Mouse (Mus musculus) neural tube, embryonic 15.5 days (tissue): Measurements from ENCODE around the gene Hspa5. TPM values are rescaled to one million over a fixed set of nuclear protein-coding genes. Genes with fewer than 3 reads are reported as not detected.
"Not testable (repeated sequence)": the region's sequence is repeated elsewhere in the genome, so short reads cannot be mapped to it uniquely, and the experiment has no call there.

Experiments used
- ATAC-seq: fragments of 200-750 bp; cut with Nextera tagmentation; 2 replicates; pipeline ENCODE4 v1.8.0; 2017; ENCODE audit warnings: mild to moderate bottlenecking, moderate TSS enrichment, moderate library complexity; ENCODE audit not compliant: low FRiP score
- H3K27ac ChIP-seq: fragments of 300-500 bp; sonication (generic); replicated peaks from 2 replicates; pipeline ENCODE4 v1.5.1; 2015; ENCODE audit warnings: mild to moderate bottlenecking, inconsistent platforms
- H3K27me3 ChIP-seq: fragments of 300-500 bp; sonication (generic); replicated peaks from 2 replicates; pipeline ENCODE4 v1.6.1; 2015; ENCODE audit warnings: inconsistent platforms
- H3K36me3 ChIP-seq: fragments of 300-500 bp; sonication (generic); 2 replicates; pipeline ENCODE4 v1.6.1; 2015; ENCODE audit warnings: inconsistent platforms
- H3K4me1 ChIP-seq: fragments of 300-500 bp; sonication (generic); 2 replicates; pipeline ENCODE4 v1.6.1; 2015; ENCODE audit warnings: inconsistent platforms
- H3K4me2 ChIP-seq: fragments of 300-500 bp; sonication (generic); 2 replicates; pipeline ENCODE4 v1.6.1; 2015; ENCODE audit warnings: inconsistent platforms, mild to moderate bottlenecking, moderate library complexity
- H3K4me3 ChIP-seq: fragments of 300-500 bp; sonication (generic); replicated peaks from 2 replicates; pipeline ENCODE4 v1.5.1; 2015; ENCODE audit warnings: mild to moderate bottlenecking, inconsistent platforms
- H3K9ac ChIP-seq: fragments of 300-500 bp; sonication (generic); replicated peaks from 2 replicates; pipeline ENCODE4 v1.6.1; 2015; ENCODE audit warnings: mild to moderate bottlenecking, inconsistent platforms
- H3K9me3 ChIP-seq: fragments of 300-500 bp; sonication (generic); replicated peaks from 2 replicates; pipeline ENCODE4 v1.6.1; 2016; ENCODE audit warnings: inconsistent platforms
- WGBS: fragments of 180-500 bp; shearing (Covaris S2); methylation state at CpG from one replicate; pipeline ENCODE4 v1.1.7; 2015; ENCODE audit warnings: mixed read lengths; 5-methylcytosine and 5-hydroxymethylcytosine counted together
- polyA plus RNA-seq: library from polyadenylated mRNA; unstranded; fragments of >200 nt; fragmentation: Nextera tagmentation; extraction: Ambion mirVana; gene quantifications from 2 replicates; pipeline ENCODE4 v1.2.1, GENCODE M21; 2015

Gene Hspa5
- polyA plus RNA-seq, 1 experiment from 2014 or later = 475 TPM

GRCm38 (mm10) chr2:34810775-34811174 lies 39.0 kb downstream of the Hspa5 start:
- WGBS = 95% methylated on average over 3 of the region's 3 CpGs
- H3K36me3 ChIP-seq = peaks cover 49% of the 10 kb centered on the region
- no peak for ATAC-seq
- no peak overlapping the region for H3K4me3 ChIP-seq
- no peak overlapping the region for H3K9ac ChIP-seq
- no peak overlapping the region for H3K4me2 ChIP-seq
- no peaks in the 10 kb centered on the region for H3K9me3 ChIP-seq
- no peaks in the 10 kb centered on the region for H3K27me3 ChIP-seq
- peaks cover under 1% of the 10 kb centered on the region; the same call in 1 of the 2 replicates for H3K4me1 ChIP-seq
- H3K27ac ChIP-seq = no peak overlapping the region

GRCm38 (mm10) chr2:34812706-34813105 lies 40.9 kb downstream of the Hspa5 start:
- Histone ChIP-seq H3K27ac (no peak overlapping the region), H3K36me3 (peaks cover 45% of the 10 kb centered on the region), H3K4me1 (0 out of 2 replicates have a peak, but pooled peaks cover 2% of the 10 kb centered on the region), H3K27me3 (no peaks in the 10 kb centered on the region), H3K4me2 (no peak overlapping the region), H3K4me3 (no peak overlapping the region), H3K9ac (no peak overlapping the region), H3K9me3 (no peaks in the 10 kb centered on the region)
- no peak for ATAC-seq
- 90% methylated on average over 7 of the region's 7 CpGs for WGBS

GRCm38 (mm10) chr2:34815893-34816292 lies 44.1 kb downstream of the Hspa5 start:
- H3K4me2 ChIP-seq, H3K9ac ChIP-seq, H3K4me3 ChIP-seq, H3K9me3 ChIP-seq, H3K27me3 ChIP-seq, H3K27ac ChIP-seq, H3K4me1 ChIP-seq, ATAC-seq: not testable (repeated sequence)
- WGBS = 100% methylated on average over 2 of the region's 2 CpGs
- peaks cover 51% of the 10 kb centered on the region for H3K36me3 ChIP-seq

GRCm38 (mm10) chr2:34818492-34818891 lies 46.7 kb downstream of the Hspa5 start:
- H3K4me1 ChIP-seq = peaks cover 11% of the 10 kb centered on the region; the same call in 1 of the 2 replicates
- WGBS = 95% methylated on average over 2 of the region's 2 CpGs
- no peak for ATAC-seq
- no peaks in the 10 kb centered on the region for H3K27me3 ChIP-seq
- peaks cover 43% of the 10 kb centered on the region for H3K36me3 ChIP-seq
- H3K27ac ChIP-seq = no peak overlapping the region
- H3K4me3 ChIP-seq = no peak overlapping the region
- no peak overlapping the region for H3K9ac ChIP-seq
- H3K4me2 ChIP-seq = no peak overlapping the region
- no peaks in the 10 kb centered on the region for H3K9me3 ChIP-seq

- peak; percentile 97 for ATAC-seq
- Histone ChIP-seq H3K27me3 (no peaks in the 10 kb centered on the region; the same call in 1 of the 2 replicates), H3K4me3 (peak within 1 kb of the TSS; percentile 71)
Observed at GRCm38 (mm10) chr2:34825827-34826459, 54.2 kb downstream of the Hspa5 start, which contains the start of gene Fbxw2. Fbxw2 (minus strand) TSS chr2:34826311.

GRCm38 (mm10) chr2:34826460-34827231 lies 54.9 kb downstream of the Hspa5 start:
- Histone ChIP-seq H3K9me3 (no peaks in the 10 kb centered on the region), H3K36me3 (peaks cover 7% of the 10 kb centered on the region; the same call in 1 of the 2 replicates), H3K27me3 (no peaks in the 10 kb centered on the region; the same call in 1 of the 2 replicates), H3K9ac (peak overlapping the region; percentile 87), H3K4me3 (peak overlapping the region; percentile 71), H3K4me1 (peaks cover 30% of the 10 kb centered on the region), H3K27ac (peak overlapping the region; percentile 84), H3K4me2 (peak overlapping the region; percentile 94)
- 36% methylated on average over 20 of the region's 21 CpGs for WGBS
- ATAC-seq = peak; percentile 40

More at GRCm38 (mm10) chr2:34825827-34826459, 54.2 kb downstream of the Hspa5 start, which contains the start of gene Fbxw2:
- peaks cover 30% of the 10 kb centered on the region for H3K4me1 ChIP-seq
- under 1% methylated on average over 48 of the region's 57 CpGs for WGBS
- peak within 1 kb of the TSS; percentile 84 for H3K27ac ChIP-seq
- peak within 1 kb of the TSS; percentile 94 for H3K4me2 ChIP-seq
- peak within 1 kb of the TSS; percentile 87 for H3K9ac ChIP-seq
- H3K36me3 ChIP-seq = peaks cover 11% of the 10 kb centered on the region
- no peaks in the 10 kb centered on the region for H3K9me3 ChIP-seq

Other genes with a start within 250 kb of the Hspa5 start
- gene Gapvd1, start 16.7 kb upstream of the Hspa5 start, polyA plus RNA-seq = 102 and 105 TPM in 2 replicates
- 23.2 and 31.7 TPM in 2 replicates for gene Rabepk, start 27.9 kb downstream of the Hspa5 start, polyA plus RNA-seq
- gene Fbxw2, start 54.3 kb downstream of the Hspa5 start, polyA plus RNA-seq = 101 and 102 TPM in 2 replicates
- gene Gm34653, start 61.0 kb downstream of the Hspa5 start, polyA plus RNA-seq = not detected in 2 replicates
- 0.32 and 1.2 TPM in 2 replicates for gene Cutal, start 102.4 kb downstream of the Hspa5 start, polyA plus RNA-seq
- 88.9 and 97.3 TPM in 2 replicates for gene Psmd5, start 103.0 kb downstream of the Hspa5 start, polyA plus RNA-seq
- 2.2 and 3.5 TPM in 2 replicates for gene Phf19, start 142.1 kb downstream of the Hspa5 start, polyA plus RNA-seq
- gene Traf1, start 189.8 kb downstream of the Hspa5 start, polyA plus RNA-seq = 3.9 and 5.4 TPM in 2 replicates